Mouse (Mus musculus): Measurements from ENCODE around the gene Sdc1. TPM values are rescaled to one million over a fixed set of nuclear protein-coding genes. Genes with fewer than 3 reads are reported as not detected.

Sdc1 gene
- polyA plus RNA-seq, 1 experiment from 2014 or later: 109 TPM

- no peak overlapping the region for H3K27ac ChIP-seq (ENCODE audit: low read length)
- H3K27me3 ChIP-seq (replicated peaks; ENCODE audit: control insufficient read depth, insufficient read depth, low read length): no peaks in the 10 kb centered on the region
- no peak overlapping the region for H3K9ac ChIP-seq (ENCODE audit: low read depth, low read length)
- H3K9me3 ChIP-seq (ENCODE audit: control insufficient read depth, low read length): no peaks in the 10 kb centered on the region
- WGBS: 70% methylated on average over 7 of the region's 7 CpGs
- H3K4me1 ChIP-seq (ENCODE audit: control insufficient read depth, insufficient read depth, low read length): peaks cover 62% of the 10 kb centered on the region
- H3K36me3 ChIP-seq (ENCODE audit: control insufficient read depth, insufficient read depth, low read length): no peaks in the 10 kb centered on the region
- no peak overlapping the region for H3K4me2 ChIP-seq (ENCODE audit: low read depth, low read length)
- H3K4me3 ChIP-seq (ENCODE audit: low read length): no peak overlapping the region
- no peak for ATAC-seq
Measured at GRCm38 (mm10) chr12:8778106-8778505, 7.0 kb downstream of the Sdc1 start.

- 57% methylated on average over 4 of the region's 4 CpGs for WGBS
- H3K4me1 ChIP-seq (ENCODE audit: control insufficient read depth, insufficient read depth, low read length): peaks cover 62% of the 10 kb centered on the region
- peak overlapping the region; percentile 52 for H3K27ac ChIP-seq (ENCODE audit: low read length)
- ATAC-seq: peak; percentile 17
- H3K9me3 ChIP-seq (ENCODE audit: control insufficient read depth, low read length): no peaks in the 10 kb centered on the region
- no peak overlapping the region for H3K4me3 ChIP-seq (ENCODE audit: low read length)
- no peaks in the 10 kb centered on the region for H3K27me3 ChIP-seq (replicated peaks; ENCODE audit: control insufficient read depth, insufficient read depth, low read length)
- H3K4me2 ChIP-seq (ENCODE audit: low read depth, low read length): no peak overlapping the region
- no peaks in the 10 kb centered on the region for H3K36me3 ChIP-seq (ENCODE audit: control insufficient read depth, insufficient read depth, low read length)
- H3K9ac ChIP-seq (ENCODE audit: low read depth, low read length): no peak overlapping the region
Measured at GRCm38 (mm10) chr12:8779851-8780250, 8.7 kb downstream of the Sdc1 start.

- 74% methylated on average over 7 of the region's 7 CpGs for WGBS
- H3K4me1 ChIP-seq (ENCODE audit: control insufficient read depth, insufficient read depth, low read length): peaks cover 70% of the 10 kb centered on the region
- no peak overlapping the region for H3K27ac ChIP-seq (ENCODE audit: low read length)
Measured at GRCm38 (mm10) chr12:8781121-8781520, 10.0 kb downstream of the Sdc1 start.

GRCm38 (mm10) chr12:8781681-8782378 is 10.7 kb downstream of the Sdc1 start:
- H3K9ac ChIP-seq (ENCODE audit: low read depth, low read length): peak overlapping the region; percentile 3; the same call in 1 of the 2 replicates
- H3K9me3 ChIP-seq (ENCODE audit: control insufficient read depth, low read length): no peaks in the 10 kb centered on the region
- H3K4me2 ChIP-seq (ENCODE audit: low read depth, low read length): no peak overlapping the region
- H3K36me3 ChIP-seq (ENCODE audit: control insufficient read depth, insufficient read depth, low read length): no peaks in the 10 kb centered on the region
- peak; percentile 54 for ATAC-seq
- peaks cover 70% of the 10 kb centered on the region for H3K4me1 ChIP-seq (ENCODE audit: control insufficient read depth, insufficient read depth, low read length)
- 71% methylated on average over 9 of the region's 9 CpGs for WGBS
- H3K4me3 ChIP-seq (ENCODE audit: low read length): no peak overlapping the region
- H3K27me3 ChIP-seq (replicated peaks; ENCODE audit: control insufficient read depth, insufficient read depth, low read length): no peaks in the 10 kb centered on the region
- no peak overlapping the region for H3K27ac ChIP-seq (ENCODE audit: low read length)

More at GRCm38 (mm10) chr12:8781121-8781520, 10.0 kb downstream of the Sdc1 start:
- Histone ChIP-seq H3K9me3 (ENCODE audit: control insufficient read depth, low read length) (no peaks in the 10 kb centered on the region), H3K4me3 (ENCODE audit: low read length) (no peak overlapping the region), H3K27me3 (replicated peaks; ENCODE audit: control insufficient read depth, insufficient read depth, low read length) (no peaks in the 10 kb centered on the region), H3K36me3 (ENCODE audit: control insufficient read depth, insufficient read depth, low read length) (no peaks in the 10 kb centered on the region), H3K9ac (ENCODE audit: low read depth, low read length) (no peak overlapping the region), H3K4me2 (ENCODE audit: low read depth, low read length) (no peak overlapping the region)
- ATAC-seq: no peak

GRCm38 (mm10) chr12:8782565-8782964 is 11.4 kb downstream of the Sdc1 start:
- H3K4me2 ChIP-seq (ENCODE audit: low read depth, low read length): no peak overlapping the region
- ATAC-seq: peak; percentile 51
- 70% methylated on average over 3 of the region's 3 CpGs for WGBS
- H3K36me3 ChIP-seq (ENCODE audit: control insufficient read depth, insufficient read depth, low read length): no peaks in the 10 kb centered on the region
- H3K9me3 ChIP-seq (ENCODE audit: control insufficient read depth, low read length): no peaks in the 10 kb centered on the region
- no peak overlapping the region for H3K4me3 ChIP-seq (ENCODE audit: low read length)
- H3K4me1 ChIP-seq (ENCODE audit: control insufficient read depth, insufficient read depth, low read length): peaks cover 74% of the 10 kb centered on the region
- H3K27me3 ChIP-seq (replicated peaks; ENCODE audit: control insufficient read depth, insufficient read depth, low read length): no peaks in the 10 kb centered on the region
- H3K27ac ChIP-seq (ENCODE audit: low read length): no peak overlapping the region
- no peak overlapping the region for H3K9ac ChIP-seq (ENCODE audit: low read depth, low read length)

GRCm38 (mm10) chr12:8784189-8784588 is 13.1 kb downstream of the Sdc1 start:
- WGBS: 64% methylated on average over 9 of the region's 9 CpGs
- Histone ChIP-seq H3K4me3 (ENCODE audit: low read length) (no peak overlapping the region), H3K9ac (ENCODE audit: low read depth, low read length) (no peak overlapping the region), H3K27ac (ENCODE audit: low read length) (no peak overlapping the region), H3K4me1 (ENCODE audit: control insufficient read depth, insufficient read depth, low read length) (peaks cover 65% of the 10 kb centered on the region), H3K36me3 (ENCODE audit: control insufficient read depth, insufficient read depth, low read length) (no peaks in the 10 kb centered on the region), H3K27me3 (replicated peaks; ENCODE audit: control insufficient read depth, insufficient read depth, low read length) (no peaks in the 10 kb centered on the region), H3K9me3 (ENCODE audit: control insufficient read depth, low read length) (no peaks in the 10 kb centered on the region), H3K4me2 (ENCODE audit: low read depth, low read length) (no peak overlapping the region)
- no peak for ATAC-seq

GRCm38 (mm10) chr12:8786476-8786875 is 15.4 kb downstream of the Sdc1 start:
- 63% methylated on average over 5 of the region's 5 CpGs for WGBS

GRCm38 (mm10) chr12:8786984-8787730 is 16.0 kb downstream of the Sdc1 start:
- Histone ChIP-seq H3K27ac (ENCODE audit: low read length) (no peak overlapping the region), H3K4me2 (ENCODE audit: low read depth, low read length) (no peak overlapping the region), H3K4me1 (ENCODE audit: control insufficient read depth, insufficient read depth, low read length) (peaks cover 35% of the 10 kb centered on the region), H3K36me3 (ENCODE audit: control insufficient read depth, insufficient read depth, low read length) (peaks cover 14% of the 10 kb centered on the region), H3K27me3 (replicated peaks; ENCODE audit: control insufficient read depth, insufficient read depth, low read length) (no peaks in the 10 kb centered on the region), H3K4me3 (ENCODE audit: low read length) (no peak overlapping the region), H3K9me3 (ENCODE audit: control insufficient read depth, low read length) (no peaks in the 10 kb centered on the region), H3K9ac (ENCODE audit: low read depth, low read length) (no peak overlapping the region)
- ATAC-seq: no peak
- 88% methylated on average over 12 of the region's 12 CpGs for WGBS

More at GRCm38 (mm10) chr12:8786476-8786875, 15.4 kb downstream of the Sdc1 start:
- Histone ChIP-seq H3K4me1 (ENCODE audit: control insufficient read depth, insufficient read depth, low read length) (peaks cover 42% of the 10 kb centered on the region), H3K27me3 (replicated peaks; ENCODE audit: control insufficient read depth, insufficient read depth, low read length) (no peaks in the 10 kb centered on the region), H3K4me3 (ENCODE audit: low read length) (no peak overlapping the region), H3K27ac (ENCODE audit: low read length) (no peak overlapping the region), H3K9me3 (ENCODE audit: control insufficient read depth, low read length) (no peaks in the 10 kb centered on the region), H3K9ac (ENCODE audit: low read depth, low read length) (no peak overlapping the region), H3K4me2 (ENCODE audit: low read depth, low read length) (no peak overlapping the region), H3K36me3 (ENCODE audit: control insufficient read depth, insufficient read depth, low read length) (peaks cover 10% of the 10 kb centered on the region)
- no peak for ATAC-seq

GRCm38 (mm10) chr12:8788469-8788868 is 17.3 kb downstream of the Sdc1 start:
- H3K4me3 ChIP-seq (ENCODE audit: low read length): no peak overlapping the region
- H3K36me3 ChIP-seq (ENCODE audit: control insufficient read depth, insufficient read depth, low read length): peaks cover 14% of the 10 kb centered on the region
- peaks cover 23% of the 10 kb centered on the region for H3K4me1 ChIP-seq (ENCODE audit: control insufficient read depth, insufficient read depth, low read length)
- no peak overlapping the region for H3K27ac ChIP-seq (ENCODE audit: low read length)
- no peak for ATAC-seq
- WGBS: 78% methylated on average over 3 of the region's 3 CpGs
- H3K9ac ChIP-seq (ENCODE audit: low read depth, low read length): no peak overlapping the region
- no peaks in the 10 kb centered on the region for H3K27me3 ChIP-seq (replicated peaks; ENCODE audit: control insufficient read depth, insufficient read depth, low read length)
- H3K4me2 ChIP-seq (ENCODE audit: low read depth, low read length): no peak overlapping the region
- H3K9me3 ChIP-seq (ENCODE audit: control insufficient read depth, low read length): no peaks in the 10 kb centered on the region
